Mouse (Mus musculus) hindbrain, postnatal 0 days (tissue): ENCODE results near the gene Ifitm5. TPM values are rescaled to one million over a fixed set of nuclear protein-coding genes. Genes with fewer than 3 reads are reported as not detected.
A peak's percentile ranks its signal among the peaks of the same experiment; 100 is the strongest.

Experiments used
- ATAC-seq: fragments of 200-750 bp; cut with Nextera tagmentation; 2 replicates; pipeline ENCODE4 v1.8.0; 2017; ENCODE audit warnings: mild to moderate bottlenecking, moderate TSS enrichment, moderate library complexity
- DNase-seq: peaks from one replicate; pipeline ENCODE4 v3.0.0-alpha.2; 2015; ENCODE audit warnings: low spot score
- H3K27ac ChIP-seq: fragments of 300-500 bp; sonication (generic); 2 replicates; pipeline ENCODE4 v1.5.1; 2014; ENCODE audit warnings: mild to moderate bottlenecking
- H3K27me3 ChIP-seq: fragments of 300-500 bp; sonication (generic); 2 replicates; pipeline ENCODE4 v1.6.1; 2014; ENCODE audit warnings: low read length, mixed read lengths; ENCODE audit not compliant: insufficient read depth
- H3K36me3 ChIP-seq: fragments of 300-500 bp; sonication (generic); 2 replicates; pipeline ENCODE4 v1.6.1; 2014; ENCODE audit warnings: low read length, mixed read lengths; ENCODE audit not compliant: insufficient read depth
- H3K4me1 ChIP-seq: fragments of 300-500 bp; sonication (generic); 2 replicates; pipeline ENCODE4 v1.6.1; 2014; ENCODE audit warnings: antibody characterized with exemption, low read length, mixed read lengths; ENCODE audit not compliant: insufficient read depth
- H3K4me2 ChIP-seq: fragments of 300-500 bp; sonication (generic); 2 replicates; pipeline ENCODE4 v1.6.1; 2014; ENCODE audit warnings: low read depth, mild to moderate bottlenecking, low read length, moderate library complexity, mixed read lengths
- H3K4me3 ChIP-seq: fragments of 300-500 bp; sonication (generic); 2 replicates; pipeline ENCODE4 v1.5.1; 2014; ENCODE audit warnings: low read length
- H3K9ac ChIP-seq: fragments of 300-500 bp; sonication (generic); replicated peaks from 2 replicates; pipeline ENCODE4 v1.6.1; 2014; ENCODE audit warnings: mild to moderate bottlenecking, low read length, moderate library complexity, mixed read lengths
- H3K9me3 ChIP-seq: fragments of 300-500 bp; sonication (generic); 2 replicates; pipeline ENCODE4 v1.6.1; 2016; ENCODE audit warnings: low read length, mixed read lengths
- CTCF ChIP-seq: IDR thresholded peaks from 2 replicates; pipeline ENCODE4 v1.5.1; 2016; ENCODE audit warnings: antibody characterized with exemption, control low read depth, low read depth
- WGBS: fragments of 180-500 bp; shearing (Covaris S2); extraction: QIAGEN DNeasy Blood & Tissue Kit; methylation state at CpG from one replicate; pipeline ENCODE4 v1.1.7; 2014; 5-methylcytosine and 5-hydroxymethylcytosine counted together
- polyA plus RNA-seq: library from polyadenylated mRNA; unstranded; fragments of >200 nt; fragmentation: Nextera tagmentation; extraction: Ambion mirVana; gene quantifications from 2 replicates; pipeline ENCODE4 v1.2.1, GENCODE M21; 2015
- total RNA-seq: library from RNA; depleted of rRNA; stranded (reverse); fragments of >200 nt; gene quantifications from 2 replicates; pipeline ENCODE4 v1.2.3, GENCODE M21; 2014

Gene Ifitm5
- total and polyA plus RNA-seq, 2 experiments from 2014 or later = not detected

GRCm38 (mm10) chr7:140912846-140913482 is 37.1 kb downstream of the Ifitm5 start:
- DNase-seq (no peak), ATAC-seq (no peak)
- H3K4me3 ChIP-seq = no peak overlapping the region
- no peaks in the 10 kb centered on the region for H3K36me3 ChIP-seq
- no peak for TF ChIP-seq CTCF
- H3K9ac ChIP-seq = no peak overlapping the region
- 76% methylated on average over 5 of the region's 5 CpGs for WGBS
- no peaks in the 10 kb centered on the region for H3K9me3 ChIP-seq
- H3K4me1 ChIP-seq = peaks cover 5% of the 10 kb centered on the region; the same call in 1 of the 2 replicates
- no peak overlapping the region for H3K4me2 ChIP-seq
- 0 out of 2 replicates have a peak, but pooled peaks cover under 1% of the 10 kb centered on the region for H3K27me3 ChIP-seq
- no peak overlapping the region for H3K27ac ChIP-seq

- H3K9me3 ChIP-seq = no peaks in the 10 kb centered on the region
- 63% methylated on average over 3 of the region's 3 CpGs for WGBS
- DNase-seq = no peak
- peaks cover 5% of the 10 kb centered on the region; the same call in 1 of the 2 replicates for H3K4me1 ChIP-seq
- H3K27me3 ChIP-seq = no peaks in the 10 kb centered on the region
- TF ChIP-seq CTCF = no peak
- no peak overlapping the region for H3K27ac ChIP-seq
- no peaks in the 10 kb centered on the region for H3K36me3 ChIP-seq
- H3K9ac ChIP-seq = no peak overlapping the region
- H3K4me3 ChIP-seq = no peak overlapping the region
- H3K4me2 ChIP-seq = no peak overlapping the region
- no peak for ATAC-seq
Measured at GRCm38 (mm10) chr7:140912293-140912692, 37.8 kb downstream of the Ifitm5 start.

- Histone ChIP-seq H3K36me3 (no peaks in the 10 kb centered on the region), H3K4me2 (peak overlapping the region; percentile 83), H3K9ac (0 out of 2 replicates have a peak overlapping the region, but pooled peaks have one; percentile 13), H3K9me3 (no peaks in the 10 kb centered on the region), H3K27ac (no peak overlapping the region), H3K27me3 (no peaks in the 10 kb centered on the region), H3K4me1 (peaks cover 5% of the 10 kb centered on the region; the same call in 1 of the 2 replicates), H3K4me3 (peak overlapping the region; percentile 38)
- 1% methylated on average over 19 of the region's 19 CpGs for WGBS
- peak; percentile 78 for DNase-seq
- ATAC-seq = peak; percentile 77
- TF ChIP-seq CTCF = peak; percentile 88
Measured at GRCm38 (mm10) chr7:140908634-140909107, 41.4 kb downstream of the Ifitm5 start.

GRCm38 (mm10) chr7:140908181-140908580 is 41.9 kb downstream of the Ifitm5 start:
- no peaks in the 10 kb centered on the region for H3K27me3 ChIP-seq
- DNase-seq (no peak), ATAC-seq (no peak)
- H3K4me1 ChIP-seq = peaks cover 5% of the 10 kb centered on the region; the same call in 1 of the 2 replicates
- H3K9ac ChIP-seq = no peak overlapping the region
- no peak overlapping the region; the same call in 1 of the 2 replicates for H3K4me3 ChIP-seq
- H3K9me3 ChIP-seq = no peaks in the 10 kb centered on the region
- H3K36me3 ChIP-seq = no peaks in the 10 kb centered on the region
- H3K27ac ChIP-seq = no peak overlapping the region
- H3K4me2 ChIP-seq = peak overlapping the region; percentile 83
- 53% methylated on average over 7 of the region's 7 CpGs for WGBS
- TF ChIP-seq CTCF = no peak

GRCm38 (mm10) chr7:140907697-140908096 is 42.4 kb downstream of the Ifitm5 start:
- DNase-seq = no peak
- TF ChIP-seq CTCF = peak; percentile 25; the same call in 1 of the 2 replicates
- 82% methylated on average over 7 of the region's 7 CpGs for WGBS

GRCm38 (mm10) chr7:140907131-140907530 is 43.0 kb downstream of the Ifitm5 start:
- H3K36me3 ChIP-seq = no peaks in the 10 kb centered on the region
- H3K4me1 ChIP-seq = peaks cover 5% of the 10 kb centered on the region; the same call in 1 of the 2 replicates
- WGBS = 86% methylated on average over 13 of the region's 13 CpGs
- no peak overlapping the region for H3K4me3 ChIP-seq
- no peak for TF ChIP-seq CTCF
- H3K9me3 ChIP-seq = no peaks in the 10 kb centered on the region
- H3K9ac ChIP-seq = no peak overlapping the region
- H3K27ac ChIP-seq = no peak overlapping the region
- no peak overlapping the region for H3K4me2 ChIP-seq
- ATAC-seq (no peak), DNase-seq (no peak)
- no peaks in the 10 kb centered on the region for H3K27me3 ChIP-seq

More at GRCm38 (mm10) chr7:140907697-140908096, 42.4 kb downstream of the Ifitm5 start:
- Histone ChIP-seq H3K4me1 (peaks cover 5% of the 10 kb centered on the region; the same call in 1 of the 2 replicates), H3K4me3 (no peak overlapping the region), H3K36me3 (no peaks in the 10 kb centered on the region), H3K27me3 (no peaks in the 10 kb centered on the region), H3K27ac (no peak overlapping the region), H3K9ac (no peak overlapping the region), H3K4me2 (no peak overlapping the region), H3K9me3 (no peaks in the 10 kb centered on the region)
- ATAC-seq = no peak

- no peak overlapping the region for H3K27ac ChIP-seq
- no peaks in the 10 kb centered on the region for H3K36me3 ChIP-seq
- peaks cover 5% of the 10 kb centered on the region; the same call in 1 of the 2 replicates for H3K4me1 ChIP-seq
- H3K4me3 ChIP-seq = no peak overlapping the region
- no peak for TF ChIP-seq CTCF
- no peak for DNase-seq
- 92% methylated on average over 2 of the region's 2 CpGs for WGBS
- no peak overlapping the region for H3K9ac ChIP-seq
- no peak for ATAC-seq
- H3K4me2 ChIP-seq = no peak overlapping the region
- no peaks in the 10 kb centered on the region for H3K9me3 ChIP-seq
- no peaks in the 10 kb centered on the region for H3K27me3 ChIP-seq
Measured at GRCm38 (mm10) chr7:140905642-140906081, 44.4 kb downstream of the Ifitm5 start.
